In the genomic region with DNA sequence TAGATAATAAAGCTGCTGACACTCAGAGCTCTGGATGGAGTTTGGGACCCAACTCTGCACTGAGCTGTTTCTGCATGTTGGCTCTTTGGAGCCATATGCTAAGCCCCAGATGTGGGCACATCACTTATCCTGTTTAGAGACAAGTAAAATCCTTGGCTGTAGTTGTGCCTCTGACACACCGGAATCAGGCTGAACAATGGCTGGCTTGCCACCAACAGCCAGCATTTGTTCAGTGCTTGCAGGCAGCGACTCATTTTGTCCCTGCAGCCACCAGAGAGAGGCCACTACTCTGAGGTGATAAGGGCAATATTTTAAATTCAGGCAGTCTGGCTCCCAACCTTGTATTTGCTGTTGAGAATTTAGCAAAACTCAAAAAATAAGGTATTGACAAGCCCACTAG, we compare ENCODE assay signal across 15 mouse cellular contexts. TPM values are rescaled to one million over a fixed set of nuclear protein-coding genes. Genes with fewer than 3 reads are reported as not detected.
A peak's percentile ranks its signal among the peaks of the same experiment; 100 is the strongest.
DNase-seq lines count a peak whose midpoint lies in the region; ATAC-seq and TF ChIP-seq lines count a peak whose summit lies in the region.
"Had no signal": no experiment of that assay in that cellular context is flagged by ENCODE, and none has a peak within 500 bp of the region (broad histone marks: within the 10 kb centered on the region; RNA-seq: fewer than 3 reads in every experiment).

No protein-coding gene starts in this region.

- no peak for TF ChIP-seq CTCF in lung, postnatal 0 days (IDR thresholded peaks at IDR 0.05)

- intact Hi-C loops in left cerebral cortex, postnatal 36 days (cut with DNase I), result no loop called here

- DNase-seq in heart, adult 11 months, result peak; percentile 98
- peak; percentile 42 for DNase-seq in lung, postnatal 0 days (ENCODE audit: low spot score)
- DNase-seq in thymus, postnatal 4 days, result no peak
- no peak for DNase-seq in ovary, postnatal 36 days (ENCODE audit: low spot score)
- DNase-seq in left cerebral cortex, postnatal 36 days (ENCODE audit: low spot score in 2 of 2), result no peak
- DNase-seq: cerebellum, postnatal 14 days; layer of hippocampus, adult 9-11 months; thymus, postnatal 25 days had no signal

- no peak overlapping the region for H3K4me2 ChIP-seq in heart, embryonic 11.5 days
- H3K4me2 ChIP-seq in heart, embryonic 14.5 days (ENCODE audit: low read length), result no peak overlapping the region
- no peak overlapping the region for H3K4me2 ChIP-seq in kidney, embryonic 15.5 days
- H3K4me2 ChIP-seq in lung, postnatal 0 days (replicated peaks; ENCODE audit: low read depth, low read length), result no peak overlapping the region
- H3K4me2 ChIP-seq: embryonic facial prominence, embryonic 15.5 days; hindbrain, embryonic 13.5 days; limb, embryonic 13.5 days had no signal

- H3K36me3 ChIP-seq in heart, embryonic 11.5 days (ENCODE audit: control insufficient read depth, insufficient read depth, low read length), result no peaks in the 10 kb centered on the region
- H3K36me3 ChIP-seq in heart, embryonic 14.5 days (ENCODE audit: control insufficient read depth, insufficient read depth, low read length), result no peaks in the 10 kb centered on the region
- H3K36me3 ChIP-seq in kidney, embryonic 15.5 days, result no peaks in the 10 kb centered on the region
- no peaks in the 10 kb centered on the region for H3K36me3 ChIP-seq in lung, postnatal 0 days (ENCODE audit: insufficient read depth, low read length)
- H3K36me3 ChIP-seq: embryonic facial prominence, embryonic 15.5 days; hindbrain, embryonic 13.5 days; limb, embryonic 13.5 days had no signal

- H3K4me1 ChIP-seq in heart, embryonic 11.5 days (ENCODE audit: control insufficient read depth, insufficient read depth, low read length), result peaks cover 3% of the 10 kb centered on the region; the same call in 1 of the 2 replicates
- H3K4me1 ChIP-seq in heart, embryonic 14.5 days (ENCODE audit: control insufficient read depth in 2 of 2, insufficient read depth in 2 of 2, low read length in 2 of 2), result peaks cover 4 to 9% of the 10 kb centered on the region in 2 experiments
- H3K4me1 ChIP-seq in kidney, embryonic 15.5 days, result peaks cover under 1% of the 10 kb centered on the region; the same call in 1 of the 2 replicates
- peaks cover 8% of the 10 kb centered on the region; the same call in 1 of the 2 replicates for H3K4me1 ChIP-seq in lung, postnatal 0 days (ENCODE audit: insufficient read depth, low read depth, low read length)

- TF ChIP-seq EP300 in lung, postnatal 0 days (IDR thresholded peaks at IDR 0.05), result peak; percentile 77

- no peak overlapping the region for H3K27ac ChIP-seq in heart, embryonic 11.5 days (ENCODE audit: low read depth, low read length)
- H3K27ac ChIP-seq in heart, embryonic 14.5 days (replicated peaks in 1 of 2; ENCODE audit: control insufficient read depth in 1 of 2, insufficient read depth in 1 of 2, low read depth in 2 of 2, low read length in 2 of 2), result peak overlapping the region; percentile 32 to 48; a peak in 1 of 4 replicates
- H3K27ac ChIP-seq in kidney, embryonic 15.5 days, result peak overlapping the region; percentile 67
- H3K27ac ChIP-seq in lung, postnatal 0 days (ENCODE audit: low read length), result 0 out of 2 replicates have a peak overlapping the region, but pooled peaks have one; percentile 85
- H3K27ac ChIP-seq: embryonic facial prominence, embryonic 15.5 days; hindbrain, embryonic 13.5 days; limb, embryonic 13.5 days had no signal

- ATAC-seq in heart, embryonic 11.5 days (replicated peaks; ENCODE audit: insufficient number of reproducible peaks, low FRiP score, low TSS enrichment), result no peak
- ATAC-seq in heart, embryonic 14.5 days (ENCODE audit: insufficient number of reproducible peaks, insufficient read depth, low FRiP score, low read depth), result no peak
- ATAC-seq in kidney, embryonic 15.5 days (replicated peaks; ENCODE audit: low FRiP score), result no peak
- ATAC-seq in lung, postnatal 0 days, result peak; percentile 39

- H3K9me3 ChIP-seq in heart, embryonic 11.5 days (replicated peaks; ENCODE audit: control insufficient read depth, low read length), result no peaks in the 10 kb centered on the region
- H3K9me3 ChIP-seq in heart, embryonic 14.5 days (ENCODE audit: control insufficient read depth, low read length), result no peaks in the 10 kb centered on the region
- no peaks in the 10 kb centered on the region for H3K9me3 ChIP-seq in kidney, embryonic 15.5 days (replicated peaks)
- H3K9me3 ChIP-seq in lung, postnatal 0 days (ENCODE audit: low read length), result no peaks in the 10 kb centered on the region
- H3K9me3 ChIP-seq: embryonic facial prominence, embryonic 15.5 days; hindbrain, embryonic 13.5 days; limb, embryonic 13.5 days had no signal

- WGBS in heart, embryonic 11.5 days (ENCODE audit: insufficient replicate concordance), result 70% methylated on average over 2 of the region's 2 CpGs
- 27% methylated on average over 2 of the region's 2 CpGs for WGBS in heart, embryonic 14.5 days
- 60% methylated on average over 2 of the region's 2 CpGs for WGBS in kidney, embryonic 15.5 days
- 34% methylated on average over 2 of the region's 2 CpGs for WGBS in lung, postnatal 0 days

- H3K9ac ChIP-seq in heart, embryonic 11.5 days (ENCODE audit: low read depth, low read length), result no peak overlapping the region
- H3K9ac ChIP-seq in heart, embryonic 14.5 days (ENCODE audit: low read length), result no peak overlapping the region
- no peak overlapping the region for H3K9ac ChIP-seq in kidney, embryonic 15.5 days
- no peak overlapping the region for H3K9ac ChIP-seq in lung, postnatal 0 days (replicated peaks; ENCODE audit: low read depth)
- H3K9ac ChIP-seq: embryonic facial prominence, embryonic 15.5 days; hindbrain, embryonic 13.5 days; limb, embryonic 13.5 days had no signal

- H3K27me3 ChIP-seq in heart, embryonic 11.5 days (ENCODE audit: control insufficient read depth, insufficient read depth, low read length), result no peaks in the 10 kb centered on the region; the same call in 1 of the 2 replicates
- H3K27me3 ChIP-seq in heart, embryonic 14.5 days (ENCODE audit: control insufficient read depth, insufficient read depth, low read length), result no peaks in the 10 kb centered on the region
- no peaks in the 10 kb centered on the region for H3K27me3 ChIP-seq in kidney, embryonic 15.5 days
- H3K27me3 ChIP-seq in lung, postnatal 0 days (replicated peaks; ENCODE audit: insufficient read depth, low read length), result no peaks in the 10 kb centered on the region
- H3K27me3 ChIP-seq: embryonic facial prominence, embryonic 15.5 days; hindbrain, embryonic 13.5 days; limb, embryonic 13.5 days had no signal

- H3K4me3 ChIP-seq in heart, embryonic 11.5 days (ENCODE audit: low read depth, low read length), result no peak overlapping the region
- no peak overlapping the region for H3K4me3 ChIP-seq in heart, embryonic 14.5 days (ENCODE audit: control insufficient read depth in 1 of 2, insufficient read depth in 1 of 2, low read depth in 1 of 2, low read length in 2 of 2)
- no peak overlapping the region for H3K4me3 ChIP-seq in kidney, embryonic 15.5 days (replicated peaks)
- H3K4me3 ChIP-seq in lung, postnatal 0 days (ENCODE audit: low read depth, low read length), result no peak overlapping the region
- H3K4me3 ChIP-seq: embryonic facial prominence, embryonic 15.5 days; hindbrain, embryonic 13.5 days; limb, embryonic 13.5 days; myocyte had no signal

RNA-seq across cellular contexts. Expression of gene Lhpp, which starts 58.2 kb away (rescaled TPM):
- polyA plus RNA-seq in heart, embryonic 11.5 days (2014; fragmentation: Nextera tagmentation; extraction: Ambion mirVana), result 21.2 and 21.9 TPM in 2 replicates
- polyA plus RNA-seq in heart, embryonic 14.5 days (2014; fragmentation: Nextera tagmentation; extraction: Ambion mirVana), result 29.7 and 35.0 TPM in 2 replicates
- polyA plus RNA-seq in kidney, embryonic 15.5 days (2015; fragmentation: Nextera tagmentation; extraction: Ambion mirVana), result 22.3 and 22.5 TPM in 2 replicates
- 5.9 and 7.6 TPM in 2 replicates for polyA plus RNA-seq in lung, postnatal 0 days (2015; fragmentation: Nextera tagmentation; extraction: Ambion mirVana)
- 10 to 100 TPM; 16.5 to 18.3 TPM for total RNA-seq in left cerebral cortex, postnatal 36 days (2021)

Comparison
In these comparisons a context has a peak if more than half of its experiments do, and no peak if none do; other contexts are left out.
1. DNase-seq: peak in heart, adult 11 months (single experiment) and lung, postnatal 0 days (single experiment); none in thymus, postnatal 4 days (single experiment), ovary, postnatal 36 days (single experiment) and left cerebral cortex, postnatal 36 days (0 of 2).